Mouse (Mus musculus) gastrocnemius, adult 8-10 months (tissue): ENCODE measurements around the gene Zc3h7b. TPM values are rescaled to one million over a fixed set of nuclear protein-coding genes. Genes with fewer than 3 reads are reported as not detected.

ENCODE experiments used
- DNase-seq, 2 experiments: peaks; one replicate each; pipeline ENCODE4 v3.0.0; 2022; ENCODE audit warnings: low spot score in 2 of 2
- total RNA-seq, 4 experiments: library from RNA; stranded (reverse); gene quantifications; 2 replicates each; pipeline ENCODE4 v1.2.4; 2022

The Zc3h7b gene
- total RNA-seq, 4 experiments from 2014 or later: 29.2 to 37.7 (median 33.5) TPM

GRCm38 (mm10) chr15:81792444-81792843 is 47.6 kb downstream of the Zc3h7b start:
- DNase-seq: no peak

- DNase-seq: no peak
Measured at GRCm38 (mm10) chr15:81796228-81796627, 51.4 kb downstream of the Zc3h7b start.

GRCm38 (mm10) chr15:81797861-81798260 is 53.0 kb downstream of the Zc3h7b start:
- peak in 1 of 2 experiments; percentile 62 for DNase-seq

GRCm38 (mm10) chr15:81798421-81798820 is 53.6 kb downstream of the Zc3h7b start:
- no peak for DNase-seq

GRCm38 (mm10) chr15:81800391-81800790 is 55.5 kb downstream of the Zc3h7b start:
- DNase-seq: no peak

- peak; percentile 99 to 100 for DNase-seq
Measured at GRCm38 (mm10) chr15:81802001-81802890, 57.4 kb downstream of the Zc3h7b start, which contains the start of gene Tef. TSS of gene Tef (plus strand) at chr15:81802421.

GRCm38 (mm10) chr15:81802941-81803351 is 58.1 kb downstream of the Zc3h7b start:
- DNase-seq: peak in 1 of 2 experiments; percentile 80

- no peak for DNase-seq
Measured at GRCm38 (mm10) chr15:81803425-81803951, 58.6 kb downstream of the Zc3h7b start.

- DNase-seq: no peak
Measured at GRCm38 (mm10) chr15:81804172-81804571, 59.3 kb downstream of the Zc3h7b start.

- DNase-seq: no peak
Measured at GRCm38 (mm10) chr15:81804883-81805282, 60.0 kb downstream of the Zc3h7b start.

- DNase-seq: no peak
Measured at GRCm38 (mm10) chr15:81805624-81806023, 60.8 kb downstream of the Zc3h7b start.

- no peak for DNase-seq
Measured at GRCm38 (mm10) chr15:81806621-81807404, 62.0 kb downstream of the Zc3h7b start.

GRCm38 (mm10) chr15:81808799-81809198 is 63.9 kb downstream of the Zc3h7b start:
- no peak for DNase-seq

- no peak for DNase-seq
Measured at GRCm38 (mm10) chr15:81809550-81809949, 64.7 kb downstream of the Zc3h7b start.

GRCm38 (mm10) chr15:81810150-81810549 is 65.3 kb downstream of the Zc3h7b start:
- DNase-seq: peak; percentile 96

- peak; percentile 96 to 98 for DNase-seq
Measured at GRCm38 (mm10) chr15:81810671-81811598, 66.1 kb downstream of the Zc3h7b start.

- DNase-seq: no peak
Measured at GRCm38 (mm10) chr15:81811599-81811996, 66.7 kb downstream of the Zc3h7b start.

GRCm38 (mm10) chr15:81812287-81812686 is 67.4 kb downstream of the Zc3h7b start:
- no peak for DNase-seq

GRCm38 (mm10) chr15:81812696-81813631 is 68.1 kb downstream of the Zc3h7b start:
- no peak for DNase-seq
